Mouse (Mus musculus): ENCODE measurements at regions not wholly inside any gene's neighbourhood (a gene's known extent, or its start where the extent isn't known, plus 50 kb on each side); places are given as distances from the start of the nearest gene placed in this dataset.

- TF ChIP-seq CTCF (IDR thresholded peaks at IDR 0.05; ENCODE audit: low read depth), result no peak
- no peak for ATAC-seq
- WGBS, result 74% methylated on average over 10 of the region's 10 CpGs
These were observed 131.6 kb downstream of the Ets2 start for GRCm38 (mm10) chr16:95833455-95833854.

GRCm38 (mm10) chr16:95832346-95832739 is 130.5 kb downstream of the Ets2 start:
- no peaks in the 10 kb centered on the region for H3K9me3 ChIP-seq (ENCODE audit: low read length)
- no peaks in the 10 kb centered on the region for H3K4me1 ChIP-seq (ENCODE audit: insufficient read depth)
- no peaks in the 10 kb centered on the region for H3K27me3 ChIP-seq (ENCODE audit: insufficient read depth, low read length)
- H3K27ac ChIP-seq (ENCODE audit: low read depth, low read length), result no peak overlapping the region
- H3K9ac ChIP-seq, result no peak overlapping the region
- H3K36me3 ChIP-seq (ENCODE audit: insufficient read depth), result no peaks in the 10 kb centered on the region
- peak; percentile 48 for ATAC-seq
- no peak for TF ChIP-seq CTCF (IDR thresholded peaks at IDR 0.05; ENCODE audit: low read depth)
- no peak overlapping the region for H3K4me3 ChIP-seq (ENCODE audit: low read depth, low read length)
- H3K4me2 ChIP-seq (ENCODE audit: low read depth), result no peak overlapping the region
- WGBS, result 47% methylated on average over 9 of the region's 9 CpGs
- peak; percentile 49 for DNase-seq

More at GRCm38 (mm10) chr16:95833455-95833854, 131.6 kb downstream of the Ets2 start:
- DNase-seq, result no peak
- no peaks in the 10 kb centered on the region for H3K27me3 ChIP-seq (ENCODE audit: insufficient read depth, low read length)
- H3K36me3 ChIP-seq (ENCODE audit: insufficient read depth), result no peaks in the 10 kb centered on the region
- H3K4me3 ChIP-seq (ENCODE audit: low read depth, low read length), result no peak overlapping the region
- H3K4me1 ChIP-seq (ENCODE audit: insufficient read depth), result no peaks in the 10 kb centered on the region
- H3K9me3 ChIP-seq (ENCODE audit: low read length), result no peaks in the 10 kb centered on the region
- no peak overlapping the region for H3K9ac ChIP-seq
- no peak overlapping the region for H3K4me2 ChIP-seq (ENCODE audit: low read depth)
- H3K27ac ChIP-seq (ENCODE audit: low read depth, low read length), result no peak overlapping the region

- Histone ChIP-seq H3K4me1 (ENCODE audit: insufficient read depth) (no peaks in the 10 kb centered on the region), H3K9ac (no peak overlapping the region), H3K27me3 (ENCODE audit: insufficient read depth, low read length) (no peaks in the 10 kb centered on the region), H3K27ac (ENCODE audit: low read depth, low read length) (no peak overlapping the region; the same call in 1 of the 2 replicates), H3K9me3 (ENCODE audit: low read length) (no peaks in the 10 kb centered on the region), H3K4me3 (ENCODE audit: low read depth, low read length) (no peak overlapping the region), H3K4me2 (ENCODE audit: low read depth) (no peak overlapping the region), H3K36me3 (ENCODE audit: insufficient read depth) (no peaks in the 10 kb centered on the region)
- WGBS, result 35% methylated on average over 11 of the region's 11 CpGs
- DNase-seq (no peak), ATAC-seq (peak; percentile 86)
- TF ChIP-seq CTCF (IDR thresholded peaks at IDR 0.05; ENCODE audit: low read depth), result no peak
These were observed 129.9 kb downstream of the Ets2 start for GRCm38 (mm10) chr16:95831566-95832345.

GRCm38 (mm10) chr16:95827402-95827737 is 125.5 kb downstream of the Ets2 start:
- no peak for ATAC-seq
- H3K27ac ChIP-seq (ENCODE audit: low read depth, low read length), result no peak overlapping the region
- H3K9ac ChIP-seq, result no peak overlapping the region
- no peak for TF ChIP-seq CTCF (IDR thresholded peaks at IDR 0.05; ENCODE audit: low read depth)
- no peak overlapping the region for H3K4me2 ChIP-seq (ENCODE audit: low read depth)
- no peaks in the 10 kb centered on the region for H3K36me3 ChIP-seq (ENCODE audit: insufficient read depth)
- 57% methylated on average over 6 of the region's 6 CpGs for WGBS
- no peak overlapping the region for H3K4me3 ChIP-seq (ENCODE audit: low read depth, low read length)
- DNase-seq, result no peak
- peaks cover 7% of the 10 kb centered on the region; the same call in 1 of the 2 replicates for H3K4me1 ChIP-seq (ENCODE audit: insufficient read depth)
- no peaks in the 10 kb centered on the region for H3K27me3 ChIP-seq (ENCODE audit: insufficient read depth, low read length)
- H3K9me3 ChIP-seq (ENCODE audit: low read length), result no peaks in the 10 kb centered on the region

- DNase-seq (no peak), ATAC-seq (no peak)
- no peak for TF ChIP-seq CTCF (IDR thresholded peaks at IDR 0.05; ENCODE audit: low read depth)
- no peaks in the 10 kb centered on the region for H3K9me3 ChIP-seq (ENCODE audit: low read length)
- no peaks in the 10 kb centered on the region for H3K27me3 ChIP-seq (ENCODE audit: insufficient read depth, low read length)
- H3K4me3 ChIP-seq (ENCODE audit: low read depth, low read length), result no peak overlapping the region
- H3K4me1 ChIP-seq (ENCODE audit: insufficient read depth), result peaks cover 7% of the 10 kb centered on the region; the same call in 1 of the 2 replicates
- H3K27ac ChIP-seq (ENCODE audit: low read depth, low read length), result no peak overlapping the region
- H3K36me3 ChIP-seq (ENCODE audit: insufficient read depth), result no peaks in the 10 kb centered on the region
- no peak overlapping the region for H3K4me2 ChIP-seq (ENCODE audit: low read depth)
- no peak overlapping the region for H3K9ac ChIP-seq
- 78% methylated on average over 5 of the region's 5 CpGs for WGBS
These were observed 125.0 kb downstream of the Ets2 start for GRCm38 (mm10) chr16:95826681-95827401.

- no peaks in the 10 kb centered on the region for H3K27me3 ChIP-seq (ENCODE audit: insufficient read depth, low read length)
- no peak overlapping the region for H3K4me2 ChIP-seq (ENCODE audit: low read depth)
- 38% methylated on average over 5 of the region's 5 CpGs for WGBS
- no peak overlapping the region for H3K4me3 ChIP-seq (ENCODE audit: low read depth, low read length)
- H3K27ac ChIP-seq (ENCODE audit: low read depth, low read length), result no peak overlapping the region
- peak; percentile 42; the same call in 1 of the 2 replicates for ATAC-seq
- no peaks in the 10 kb centered on the region for H3K36me3 ChIP-seq (ENCODE audit: insufficient read depth)
- peaks cover 7% of the 10 kb centered on the region; the same call in 1 of the 2 replicates for H3K4me1 ChIP-seq (ENCODE audit: insufficient read depth)
- peak; percentile 60 for DNase-seq
- no peak for TF ChIP-seq CTCF (IDR thresholded peaks at IDR 0.05; ENCODE audit: low read depth)
- no peaks in the 10 kb centered on the region for H3K9me3 ChIP-seq (ENCODE audit: low read length)
- no peak overlapping the region for H3K9ac ChIP-seq
These were observed 123.8 kb downstream of the Ets2 start for GRCm38 (mm10) chr16:95825723-95826122.
